Mouse (Mus musculus): Measurements from ENCODE around the gene Nags. TPM values are rescaled to one million over a fixed set of nuclear protein-coding genes. Genes with fewer than 3 reads are reported as not detected.

Nags gene
- polyA plus RNA-seq, 1 experiment from 2014 or later: 3.4 TPM

Other genes with a start within 250 kb of the Nags start
- not detected in 2 replicates for gene Sost, start 178.5 kb upstream of the Nags start, polyA plus RNA-seq (2014; fragmentation: Nextera tagmentation; extraction: Ambion mirVana)
- not detected in 2 replicates for gene Cfap97d1, start 161.2 kb upstream of the Nags start, polyA plus RNA-seq (2014; fragmentation: Nextera tagmentation; extraction: Ambion mirVana)
- 25.3 and 27.0 TPM in 2 replicates for gene Dusp3, start 158.5 kb upstream of the Nags start, polyA plus RNA-seq (2014; fragmentation: Nextera tagmentation; extraction: Ambion mirVana)
- 11.0 and 12.2 TPM in 2 replicates for gene Mpp3, start 117.1 kb upstream of the Nags start, polyA plus RNA-seq (2014; fragmentation: Nextera tagmentation; extraction: Ambion mirVana)
- 0.31 and 0.51 TPM in 2 replicates for gene Cd300lg, start 104.0 kb upstream of the Nags start, polyA plus RNA-seq (2014; fragmentation: Nextera tagmentation; extraction: Ambion mirVana)
- gene Mpp2, start 57.0 kb upstream of the Nags start, polyA plus RNA-seq (2014; fragmentation: Nextera tagmentation; extraction: Ambion mirVana): 7.0 TPM in 2 replicates
- 2.0 TPM in 1 of 2 replicates, not detected in the other for gene Ppy, start 44.2 kb upstream of the Nags start, polyA plus RNA-seq (2014; fragmentation: Nextera tagmentation; extraction: Ambion mirVana)
- gene Pyy, start 37.7 kb upstream of the Nags start, polyA plus RNA-seq (2014; fragmentation: Nextera tagmentation; extraction: Ambion mirVana): 41.5 TPM in 1 of 2 replicates, not detected in the other
- 22.6 and 27.1 TPM in 2 replicates for gene Tmem101, start 10.9 kb downstream of the Nags start, polyA plus RNA-seq (2014; fragmentation: Nextera tagmentation; extraction: Ambion mirVana)
- 88.4 and 89.9 TPM in 2 replicates for gene Lsm12, start 39.8 kb downstream of the Nags start, polyA plus RNA-seq (2014; fragmentation: Nextera tagmentation; extraction: Ambion mirVana)
- 36.0 and 37.4 TPM in 2 replicates for gene G6pc3, start 44.1 kb downstream of the Nags start, polyA plus RNA-seq (2014; fragmentation: Nextera tagmentation; extraction: Ambion mirVana)
- gene Hdac5, start 84.7 kb downstream of the Nags start, polyA plus RNA-seq (2014; fragmentation: Nextera tagmentation; extraction: Ambion mirVana): 45.4 and 53.2 TPM in 2 replicates
- gene BC030867, start 103.4 kb downstream of the Nags start, polyA plus RNA-seq (2014; fragmentation: Nextera tagmentation; extraction: Ambion mirVana): 16.5 and 16.6 TPM in 2 replicates
- 0.08 and 0.16 TPM in 2 replicates for gene Asb16, start 123.2 kb downstream of the Nags start, polyA plus RNA-seq (2014; fragmentation: Nextera tagmentation; extraction: Ambion mirVana)
- gene Tmub2, start 139.4 kb downstream of the Nags start, polyA plus RNA-seq (2014; fragmentation: Nextera tagmentation; extraction: Ambion mirVana): 50.5 and 55.5 TPM in 2 replicates
- gene Atxn7l3, start 151.1 kb downstream of the Nags start, polyA plus RNA-seq (2014; fragmentation: Nextera tagmentation; extraction: Ambion mirVana): 17.5 and 18.1 TPM in 2 replicates
- 85.5 and 86.0 TPM in 2 replicates for gene Ubtf, start 174.2 kb downstream of the Nags start, polyA plus RNA-seq (2014; fragmentation: Nextera tagmentation; extraction: Ambion mirVana)
- gene Slc4a1, start 220.7 kb downstream of the Nags start, polyA plus RNA-seq (2014; fragmentation: Nextera tagmentation; extraction: Ambion mirVana): 1.8 and 2.8 TPM in 2 replicates
- gene Rundc3a, start 247.9 kb downstream of the Nags start, polyA plus RNA-seq (2014; fragmentation: Nextera tagmentation; extraction: Ambion mirVana): 7.6 and 10.0 TPM in 2 replicates